Mouse (Mus musculus): ENCODE measurements around the gene Map2k7. TPM values are rescaled to one million over a fixed set of nuclear protein-coding genes. Genes with fewer than 3 reads are reported as not detected.

Gene Map2k7
- 33.0 and 36.9 TPM in 2 replicates for polyA plus RNA-seq (2015; fragmentation: Nextera tagmentation; extraction: Ambion mirVana)

GRCm38 (mm10) chr8:4238434-4239192 is at the start of gene Map2k7, which contains the start of gene Gm49320:
Map2k7 (plus strand) TSS chr8:4238740.
Gm49320 (plus strand) TSS chr8:4238865.
- under 1% methylated on average over 70 of the region's 71 CpGs for WGBS
- ATAC-seq, result peak; percentile 94
- Histone ChIP-seq H3K36me3 (peaks cover 24% of the 10 kb centered on the region), H3K4me1 (replicated peaks) (peaks cover 37% of the 10 kb centered on the region), H3K4me2 (replicated peaks) (peak within 1 kb of the TSS; percentile 77), H3K9ac (replicated peaks) (peak within 1 kb of the TSS; percentile 80), H3K4me3 (replicated peaks) (peak within 1 kb of the TSS; percentile 85), H3K27me3 (no peaks in the 10 kb centered on the region), H3K27ac (peak within 1 kb of the TSS; percentile 95), H3K9me3 (no peaks in the 10 kb centered on the region)

- no peaks in the 10 kb centered on the region for H3K9me3 ChIP-seq
- H3K9ac ChIP-seq (replicated peaks), result no peak overlapping the region
- no peak overlapping the region for H3K4me3 ChIP-seq (replicated peaks)
- H3K27ac ChIP-seq, result no peak overlapping the region
- H3K27me3 ChIP-seq, result no peaks in the 10 kb centered on the region
- ATAC-seq, result no peak
- no peak overlapping the region for H3K4me2 ChIP-seq (replicated peaks)
- H3K4me1 ChIP-seq (replicated peaks), result peaks cover 26% of the 10 kb centered on the region
- peaks cover 82% of the 10 kb centered on the region for H3K36me3 ChIP-seq
- 41% methylated on average over 3 of the region's 3 CpGs for WGBS
Observed at GRCm38 (mm10) chr8:4189031-4189722, 49.4 kb upstream of the Map2k7 start.

- peaks cover 78% of the 10 kb centered on the region for H3K36me3 ChIP-seq
- WGBS, result 37% methylated on average over 5 of the region's 5 CpGs
- peaks cover 26% of the 10 kb centered on the region for H3K4me1 ChIP-seq (replicated peaks)
- H3K4me2 ChIP-seq (replicated peaks), result no peak overlapping the region
- H3K27me3 ChIP-seq, result no peaks in the 10 kb centered on the region
- H3K27ac ChIP-seq, result peak overlapping the region; percentile 82
- H3K4me3 ChIP-seq (replicated peaks), result no peak overlapping the region
- no peak overlapping the region for H3K9ac ChIP-seq (replicated peaks)
- no peaks in the 10 kb centered on the region for H3K9me3 ChIP-seq
- peak; percentile 55 for ATAC-seq
Observed at GRCm38 (mm10) chr8:4192305-4192704, 46.2 kb upstream of the Map2k7 start.

GRCm38 (mm10) chr8:4192807-4193587 is 45.5 kb upstream of the Map2k7 start:
- ATAC-seq, result peak; percentile 85
- Histone ChIP-seq H3K4me2 (replicated peaks) (peak overlapping the region; percentile 25; the same call in 1 of the 2 replicates), H3K9ac (replicated peaks) (no peak overlapping the region; the same call in 1 of the 2 replicates), H3K27ac (peak overlapping the region; percentile 82), H3K4me3 (replicated peaks) (no peak overlapping the region), H3K4me1 (replicated peaks) (peaks cover 26% of the 10 kb centered on the region), H3K9me3 (no peaks in the 10 kb centered on the region), H3K27me3 (no peaks in the 10 kb centered on the region), H3K36me3 (peaks cover 77% of the 10 kb centered on the region)
- 3% methylated on average over 18 of the region's 18 CpGs for WGBS

- Histone ChIP-seq H3K4me1 (replicated peaks) (peaks cover 26% of the 10 kb centered on the region), H3K36me3 (peaks cover 77% of the 10 kb centered on the region), H3K27ac (peak overlapping the region; percentile 82; the same call in 1 of the 2 replicates), H3K4me2 (replicated peaks) (no peak overlapping the region), H3K9me3 (no peaks in the 10 kb centered on the region), H3K4me3 (replicated peaks) (no peak overlapping the region), H3K27me3 (no peaks in the 10 kb centered on the region), H3K9ac (replicated peaks) (no peak overlapping the region)
- 53% methylated on average over 7 of the region's 7 CpGs for WGBS
- ATAC-seq, result peak; percentile 18
Observed at GRCm38 (mm10) chr8:4193588-4193894, 45.0 kb upstream of the Map2k7 start.

GRCm38 (mm10) chr8:4201321-4201720 is 37.2 kb upstream of the Map2k7 start:
- Histone ChIP-seq H3K27ac (no peak overlapping the region), H3K9me3 (no peaks in the 10 kb centered on the region), H3K36me3 (peaks cover 95% of the 10 kb centered on the region), H3K27me3 (peaks cover 30% of the 10 kb centered on the region), H3K4me1 (replicated peaks) (peaks cover 8% of the 10 kb centered on the region), H3K4me2 (replicated peaks) (no peak overlapping the region), H3K9ac (replicated peaks) (no peak overlapping the region), H3K4me3 (replicated peaks) (no peak overlapping the region)
- ATAC-seq, result no peak
- WGBS, result 58% methylated on average over 2 of the region's 2 CpGs

GRCm38 (mm10) chr8:4205246-4206123 is 33.1 kb upstream of the Map2k7 start:
- Histone ChIP-seq H3K27ac (no peak overlapping the region), H3K9ac (replicated peaks) (peak overlapping the region; percentile 48; the same call in 1 of the 2 replicates), H3K4me1 (replicated peaks) (peaks cover 36% of the 10 kb centered on the region), H3K4me2 (replicated peaks) (no peak overlapping the region), H3K36me3 (peaks cover 97% of the 10 kb centered on the region), H3K27me3 (peaks cover 41% of the 10 kb centered on the region), H3K4me3 (replicated peaks) (no peak overlapping the region), H3K9me3 (no peaks in the 10 kb centered on the region)
- 0 out of 2 replicates have a peak, but pooled peaks have one; percentile 7 for ATAC-seq
- 18% methylated on average over 38 of the region's 38 CpGs for WGBS

GRCm38 (mm10) chr8:4206182-4207015 is 32.1 kb upstream of the Map2k7 start:
- Histone ChIP-seq H3K9me3 (no peaks in the 10 kb centered on the region), H3K4me3 (replicated peaks) (no peak overlapping the region), H3K4me2 (replicated peaks) (peak overlapping the region; percentile 26), H3K27ac (no peak overlapping the region), H3K27me3 (peaks cover 41% of the 10 kb centered on the region), H3K4me1 (replicated peaks) (peaks cover 44% of the 10 kb centered on the region), H3K9ac (replicated peaks) (peak overlapping the region; percentile 48; the same call in 1 of the 2 replicates), H3K36me3 (peaks cover 94% of the 10 kb centered on the region)
- ATAC-seq, result peak; percentile 5; the same call in 1 of the 2 replicates
- 10% methylated on average over 44 of the region's 44 CpGs for WGBS

GRCm38 (mm10) chr8:4207016-4207350 is 31.6 kb upstream of the Map2k7 start:
- Histone ChIP-seq H3K36me3 (peaks cover 88% of the 10 kb centered on the region), H3K4me3 (replicated peaks) (no peak overlapping the region), H3K9ac (replicated peaks) (peak overlapping the region; percentile 48; the same call in 1 of the 2 replicates), H3K9me3 (no peaks in the 10 kb centered on the region), H3K27ac (no peak overlapping the region), H3K4me1 (replicated peaks) (peaks cover 47% of the 10 kb centered on the region), H3K27me3 (peaks cover 41% of the 10 kb centered on the region), H3K4me2 (replicated peaks) (no peak overlapping the region)
- ATAC-seq, result no peak
- 63% methylated on average over 2 of the region's 2 CpGs for WGBS

- no peak for ATAC-seq
- 75% methylated on average over 6 of the region's 6 CpGs for WGBS
- Histone ChIP-seq H3K36me3 (peaks cover 62% of the 10 kb centered on the region), H3K9me3 (no peaks in the 10 kb centered on the region), H3K4me1 (replicated peaks) (peaks cover 76% of the 10 kb centered on the region), H3K27ac (no peak overlapping the region), H3K4me2 (replicated peaks) (no peak overlapping the region; the same call in 1 of the 2 replicates), H3K27me3 (peaks cover 13% of the 10 kb centered on the region), H3K9ac (replicated peaks) (no peak overlapping the region), H3K4me3 (replicated peaks) (no peak overlapping the region)
Observed at GRCm38 (mm10) chr8:4211097-4211496, 27.4 kb upstream of the Map2k7 start.
